In genomic region chr11:17211258-17212140, GRCm38 (mm10) we compare ENCODE assay signal across 8 mouse cellular contexts. TPM values are rescaled to one million over a fixed set of nuclear protein-coding genes. Genes with fewer than 3 reads are reported as not detected.
DNase-seq lines count a peak whose midpoint lies in the region; ATAC-seq and TF ChIP-seq lines count a peak whose summit lies in the region.

Gene Pno1 (minus strand): TSS chr11:17211568.

- H3K36me3 ChIP-seq in hindbrain, embryonic 10.5 days = peaks cover 29% of the 10 kb centered on the region
- H3K36me3 ChIP-seq in lung, postnatal 0 days (ENCODE audit: insufficient read depth, low read length) = no peaks in the 10 kb centered on the region

- peak within 1 kb of the TSS; percentile 80 for H3K4me3 ChIP-seq in hindbrain, embryonic 10.5 days
- peak within 1 kb of the TSS; percentile 75 for H3K4me3 ChIP-seq in lung, postnatal 0 days (ENCODE audit: low read depth, low read length)

- H3K9ac ChIP-seq in lung, postnatal 0 days (replicated peaks; ENCODE audit: low read depth) = peak within 1 kb of the TSS; percentile 76

- H3K4me2 ChIP-seq in lung, postnatal 0 days (replicated peaks; ENCODE audit: low read depth, low read length) = peak within 1 kb of the TSS; percentile 64

- TF ChIP-seq EP300 in lung, postnatal 0 days (IDR thresholded peaks at IDR 0.05) = peak; percentile 89

- peak; percentile 98 for ATAC-seq in frontal cortex, adult (ENCODE audit: low TSS enrichment)
- peak; percentile 99 for ATAC-seq in lung, postnatal 0 days

- DNase-seq in MN1 (ENCODE audit: low spot score) = peak; percentile 98
- DNase-seq in cerebellum, adult 9-10 months = peak; percentile 98
- DNase-seq in hindbrain, embryonic 10.5 days (ENCODE audit: low spot score) = peak; percentile 96
- peak; percentile 97 for DNase-seq in layer of hippocampus, adult 9-11 months
- peak; percentile 99 for DNase-seq in lung, postnatal 0 days (ENCODE audit: low spot score)
- DNase-seq in ovary, postnatal 14 days (ENCODE audit: low spot score) = peak; percentile 91
- DNase-seq in thymus, postnatal 14 days = peak; percentile 95

- peaks cover 20% of the 10 kb centered on the region for H3K4me1 ChIP-seq in hindbrain, embryonic 10.5 days (replicated peaks)
- H3K4me1 ChIP-seq in lung, postnatal 0 days (ENCODE audit: insufficient read depth, low read depth, low read length) = peaks cover 11% of the 10 kb centered on the region

- H3K27ac ChIP-seq in hindbrain, embryonic 10.5 days = peak within 1 kb of the TSS; percentile 97
- H3K27ac ChIP-seq in lung, postnatal 0 days (ENCODE audit: low read length) = peak within 1 kb of the TSS; percentile 57

- no peaks in the 10 kb centered on the region for H3K9me3 ChIP-seq in hindbrain, embryonic 10.5 days
- no peaks in the 10 kb centered on the region for H3K9me3 ChIP-seq in lung, postnatal 0 days (ENCODE audit: low read length)

- no peak for TF ChIP-seq CTCF in lung, postnatal 0 days (IDR thresholded peaks at IDR 0.05)

- no peaks in the 10 kb centered on the region for H3K27me3 ChIP-seq in hindbrain, embryonic 10.5 days (ENCODE audit: insufficient read depth, poor library complexity, severe bottlenecking)
- H3K27me3 ChIP-seq in lung, postnatal 0 days (replicated peaks; ENCODE audit: insufficient read depth, low read length) = no peaks in the 10 kb centered on the region

- WGBS in hindbrain, embryonic 10.5 days = under 1% methylated on average over 65 of the region's 65 CpGs
- WGBS in lung, postnatal 0 days = under 1% methylated on average over 64 of the region's 65 CpGs

RNA-seq across cellular contexts. Expression of gene Pno1, which starts in this region (rescaled TPM):
- 89.5 and 109 TPM in 2 replicates for polyA plus RNA-seq in hindbrain, embryonic 10.5 days (2016; fragmentation: Nextera tagmentation; extraction: Ambion mirVana)
- polyA plus RNA-seq in lung, postnatal 0 days (2015; fragmentation: Nextera tagmentation; extraction: Ambion mirVana) = 38.1 and 38.9 TPM in 2 replicates

Comparison
In these comparisons a context has a peak if more than half of its experiments do, and no peak if none do; other contexts are left out.
1. Peak in every context shown above with its lines: DNase-seq, ATAC-seq, H3K4me3 ChIP-seq and H3K27ac ChIP-seq.